Mouse (Mus musculus) thymus, adult 2 months (tissue): Measurements from ENCODE around the gene Gpc6. TPM values are rescaled to one million over a fixed set of nuclear protein-coding genes. Genes with fewer than 3 reads are reported as not detected.

ENCODE experiments used
- DNase-seq: peaks from one replicate; pipeline ENCODE4 v3.0.0; 2021
- H3K27ac ChIP-seq: fragments of 200-500 bp; 2 replicates; pipeline ENCODE4 v1.5.1; 2012; ENCODE audit warnings: low read length, control low read depth; ENCODE audit not compliant: control insufficient read depth, insufficient read depth
- H3K27me3 ChIP-seq: fragments of 200-500 bp; 2 replicates; pipeline ENCODE4 v1.6.1; 2012; ENCODE audit warnings: mild to moderate bottlenecking, low read length, moderate library complexity, mixed read lengths; ENCODE audit not compliant: control insufficient read depth, insufficient read depth
- H3K36me3 ChIP-seq: fragments of 200-500 bp; 2 replicates; pipeline ENCODE4 v1.6.1; 2012; ENCODE audit warnings: mild to moderate bottlenecking, low read length, moderate library complexity; ENCODE audit not compliant: control insufficient read depth, insufficient read depth
- H3K4me1 ChIP-seq: fragments of 200-500 bp; replicated peaks from 2 replicates; pipeline ENCODE4 v1.6.1; 2012; ENCODE audit warnings: low read length; ENCODE audit not compliant: control insufficient read depth, insufficient read depth
- H3K4me3 ChIP-seq: fragments of 200-500 bp; 2 replicates; pipeline ENCODE4 v1.5.1; 2012; ENCODE audit warnings: mild to moderate bottlenecking, low read length, control low read depth, moderate library complexity; ENCODE audit not compliant: control insufficient read depth, insufficient read depth
- CTCF ChIP-seq: fragments of 200-500 bp; IDR thresholded peaks from 2 replicates; pipeline ENCODE4 v1.5.1; 2012; ENCODE audit warnings: mild to moderate bottlenecking, control low read depth, low read length, moderate library complexity, borderline replicate concordance; ENCODE audit not compliant: control insufficient read depth, poor library complexity, insufficient read depth; ENCODE audit errors: extremely low read depth
- POLR2A ChIP-seq: fragments of 200-500 bp; IDR thresholded peaks from 2 replicates; pipeline ENCODE4 v1.6.1; 2012; ENCODE audit warnings: mild to moderate bottlenecking, low read length, control low read depth, moderate library complexity; ENCODE audit not compliant: control insufficient read depth, poor library complexity, insufficient read depth; ENCODE audit errors: extremely low read depth
- WGBS: fragments of 180-500 bp; shearing (Covaris S2); methylation state at CpG from one replicate; pipeline ENCODE4 v1.1.7; 2018; 5-methylcytosine and 5-hydroxymethylcytosine counted together
- polyA plus RNA-seq: library from polyadenylated mRNA; depleted of rRNA; stranded (reverse); fragments of >200 nt; gene quantifications from 2 replicates; pipeline ENCODE4 v1.2.3, GENCODE M21; 2012

Gpc6 gene
- polyA plus RNA-seq, 1 experiment, result 1.5 TPM

GRCm38 (mm10) chr14:117256192-117256591, 331.1 kb downstream of the Gpc6 start:
- no peak overlapping the region for H3K4me3 ChIP-seq
- no peaks in the 10 kb centered on the region for H3K36me3 ChIP-seq
- TF ChIP-seq CTCF (no peak), POLR2A (no peak)
- WGBS, result 86% methylated on average over 4 of the region's 4 CpGs
- H3K4me1 ChIP-seq, result no peaks in the 10 kb centered on the region
- no peak overlapping the region for H3K27ac ChIP-seq
- H3K27me3 ChIP-seq, result no peaks in the 10 kb centered on the region
- no peak for DNase-seq

- TF ChIP-seq CTCF, result no peak
- TF ChIP-seq POLR2A, result no peak
- H3K36me3 ChIP-seq, result no peaks in the 10 kb centered on the region
- DNase-seq, result no peak
- H3K4me3 ChIP-seq, result no peak overlapping the region
- H3K27me3 ChIP-seq, result no peaks in the 10 kb centered on the region
- H3K27ac ChIP-seq, result no peak overlapping the region
- no peaks in the 10 kb centered on the region for H3K4me1 ChIP-seq
These were observed 340.5 kb downstream of the Gpc6 start for GRCm38 (mm10) chr14:117265653-117266052.

GRCm38 (mm10) chr14:117267823-117268601, 342.9 kb downstream of the Gpc6 start:
- Histone ChIP-seq H3K27ac (no peak overlapping the region), H3K4me1 (no peaks in the 10 kb centered on the region), H3K27me3 (no peaks in the 10 kb centered on the region), H3K36me3 (no peaks in the 10 kb centered on the region), H3K4me3 (no peak overlapping the region)
- TF ChIP-seq CTCF (no peak), POLR2A (no peak)
- DNase-seq, result no peak
- WGBS, result 71% methylated on average over 3 of the region's 3 CpGs

- Histone ChIP-seq H3K27me3 (no peaks in the 10 kb centered on the region), H3K4me1 (no peaks in the 10 kb centered on the region), H3K27ac (no peak overlapping the region), H3K36me3 (no peaks in the 10 kb centered on the region), H3K4me3 (no peak overlapping the region)
- WGBS, result 95% methylated on average over 3 of the region's 3 CpGs
- no peak for TF ChIP-seq POLR2A
- TF ChIP-seq CTCF, result no peak
- no peak for DNase-seq
These were observed 358.5 kb downstream of the Gpc6 start for GRCm38 (mm10) chr14:117283631-117284030.

GRCm38 (mm10) chr14:117293746-117294145, 368.6 kb downstream of the Gpc6 start:
- Histone ChIP-seq H3K27me3 (no peaks in the 10 kb centered on the region), H3K4me1 (no peaks in the 10 kb centered on the region), H3K36me3 (no peaks in the 10 kb centered on the region), H3K4me3 (no peak overlapping the region), H3K27ac (no peak overlapping the region)
- WGBS, result 95% methylated on average over 4 of the region's 4 CpGs
- TF ChIP-seq CTCF, result no peak
- TF ChIP-seq POLR2A, result no peak
- DNase-seq, result no peak

- TF ChIP-seq POLR2A (no peak), CTCF (no peak)
- no peaks in the 10 kb centered on the region for H3K27me3 ChIP-seq
- no peak overlapping the region for H3K4me3 ChIP-seq
- DNase-seq, result no peak
- 95% methylated on average over 2 of the region's 2 CpGs for WGBS
- H3K4me1 ChIP-seq, result no peaks in the 10 kb centered on the region
- no peaks in the 10 kb centered on the region for H3K36me3 ChIP-seq
- H3K27ac ChIP-seq, result no peak overlapping the region
These were observed 371.2 kb downstream of the Gpc6 start for GRCm38 (mm10) chr14:117296207-117296838.
